Mouse (Mus musculus) bone marrow, adult 2 months (tissue): ENCODE results near the gene Pik3cg. TPM values are rescaled to one million over a fixed set of nuclear protein-coding genes. Genes with fewer than 3 reads are reported as not detected.
A peak's percentile ranks its signal among the peaks of the same experiment; 100 is the strongest.

Experiments used
- H3K27ac ChIP-seq: fragments of 200-500 bp; 2 replicates; pipeline ENCODE4 v1.5.1; 2012; ENCODE audit warnings: low read depth, mild to moderate bottlenecking, control low read depth, inconsistent platforms, low read length; ENCODE audit not compliant: control insufficient read depth, poor library complexity, insufficient read depth
- H3K4me1 ChIP-seq: fragments of 200-500 bp; 2 replicates; pipeline ENCODE4 v1.6.1; 2011; ENCODE audit warnings: low read length; ENCODE audit not compliant: control insufficient read depth, insufficient read depth
- H3K4me3 ChIP-seq: fragments of 200-500 bp; replicated peaks from 2 replicates; pipeline ENCODE3; 2011; ENCODE audit warnings: mild to moderate bottlenecking, low read depth, low read length, control low read depth; ENCODE audit not compliant: control insufficient read depth
- CTCF ChIP-seq: fragments of 200-500 bp; IDR thresholded peaks from 2 replicates; pipeline ENCODE4 v1.5.1; 2011; ENCODE audit warnings: low read length, control low read depth; ENCODE audit not compliant: control insufficient read depth, insufficient read depth
- POLR2A ChIP-seq: fragments of 200-500 bp; IDR thresholded peaks from 2 replicates; pipeline ENCODE4 v1.6.1; 2011; ENCODE audit warnings: low read depth, mild to moderate bottlenecking, control low read depth, low read length, borderline replicate concordance; ENCODE audit not compliant: control insufficient read depth
- WGBS: fragments of 180-500 bp; shearing (Covaris S2); methylation state at CpG from one replicate; pipeline ENCODE4 v1.1.7; 2018; 5-methylcytosine and 5-hydroxymethylcytosine counted together
- polyA plus RNA-seq: library from polyadenylated mRNA; stranded (reverse); fragments of >200 nt; gene quantifications from 2 replicates; pipeline ENCODE4 v1.2.4, GENCODE M21; 2011; ENCODE audit warnings: low replicate concordance; ENCODE audit not compliant: missing spikeins, insufficient read depth, insufficient read length

The Pik3cg gene
- polyA plus RNA-seq, 1 experiment: 10.5 TPM

GRCm38 (mm10) chr12:32137542-32137941 lies 70.9 kb downstream of the Pik3cg start:
- WGBS: 59% methylated on average over 2 of the region's 2 CpGs
- Histone ChIP-seq H3K4me3 (no peak overlapping the region), H3K4me1 (no peaks in the 10 kb centered on the region; the same call in 1 of the 2 replicates)

GRCm38 (mm10) chr12:32127599-32128507 lies 80.6 kb downstream of the Pik3cg start:
- H3K4me1 ChIP-seq: peaks cover 7% of the 10 kb centered on the region
- WGBS: 22% methylated on average over 14 of the region's 14 CpGs
- H3K27ac ChIP-seq: no peak overlapping the region
- H3K4me3 ChIP-seq: no peak overlapping the region
- TF ChIP-seq POLR2A (no peak), CTCF (no peak)

More at GRCm38 (mm10) chr12:32137542-32137941, 70.9 kb downstream of the Pik3cg start:
- no peak overlapping the region for H3K27ac ChIP-seq
- TF ChIP-seq CTCF (no peak), POLR2A (no peak)

- Histone ChIP-seq H3K27ac (no peak overlapping the region), H3K4me3 (no peak overlapping the region), H3K4me1 (peaks cover 7% of the 10 kb centered on the region)
- TF ChIP-seq POLR2A (no peak), CTCF (no peak)
- WGBS: 11% methylated on average over 2 of the region's 2 CpGs
Measured at GRCm38 (mm10) chr12:32127158-32127557, 81.3 kb downstream of the Pik3cg start.

GRCm38 (mm10) chr12:32124456-32124855 lies 84.0 kb downstream of the Pik3cg start:
- 76% methylated on average over 2 of the region's 2 CpGs for WGBS
- no peak for TF ChIP-seq POLR2A
- no peak for TF ChIP-seq CTCF
- H3K27ac ChIP-seq: no peak overlapping the region
- H3K4me1 ChIP-seq: peaks cover 5% of the 10 kb centered on the region
- no peak overlapping the region for H3K4me3 ChIP-seq

- Histone ChIP-seq H3K4me1 (peaks cover 5% of the 10 kb centered on the region), H3K4me3 (no peak overlapping the region), H3K27ac (no peak overlapping the region; the same call in 1 of the 2 replicates)
- TF ChIP-seq POLR2A (no peak), CTCF (no peak)
- 30% methylated on average over 8 of the region's 8 CpGs for whole genome bisulfite sequencing
Measured at GRCm38 (mm10) chr12:32124030-32124429, 84.4 kb downstream of the Pik3cg start.

- H3K4me3 ChIP-seq: peak overlapping the region; percentile 31
Measured at GRCm38 (mm10) chr12:32123559-32123958, 84.9 kb downstream of the Pik3cg start.

More at GRCm38 (mm10) chr12:32123559-32123958, 84.9 kb downstream of the Pik3cg start:
- WGBS: 33% methylated on average over 5 of the region's 5 CpGs
- H3K27ac ChIP-seq: peak overlapping the region; percentile 85
- H3K4me1 ChIP-seq: peaks cover 5% of the 10 kb centered on the region
- 0 out of 2 replicates have a peak, but pooled peaks have one; percentile 6 for TF ChIP-seq POLR2A
- no peak for TF ChIP-seq CTCF

Other genes starting within 250 kb of the Pik3cg start
- 97.6 and 124 TPM in 2 replicates for gene Prkar2b, start 147.4 kb downstream of the Pik3cg start, polyA plus RNA-seq
- 10.7 and 16.6 TPM in 2 replicates for gene Ccdc71l, start 170.0 kb upstream of the Pik3cg start, polyA plus RNA-seq